Mouse (Mus musculus): ENCODE measurements around the gene Prkn.

DNA sequence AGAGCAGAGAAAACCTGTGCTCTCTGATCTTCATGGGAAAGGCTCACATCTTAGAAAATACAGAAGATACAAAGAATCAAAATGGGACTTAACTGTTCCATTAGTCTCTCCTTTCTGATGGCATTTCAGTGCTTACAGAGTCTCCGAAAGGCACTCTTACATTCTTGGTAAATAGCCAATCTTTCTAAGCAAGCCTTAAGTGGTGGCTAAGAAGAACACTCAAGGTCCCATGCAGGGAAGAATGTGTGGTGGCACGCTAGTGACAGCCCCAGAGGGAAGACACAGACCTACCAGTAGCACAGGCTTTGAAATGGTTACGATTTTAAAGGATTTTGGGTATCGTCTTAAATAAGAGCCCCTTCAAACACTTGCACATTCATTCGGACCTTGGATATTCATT is 816.2 kb downstream of the Prkn start:
- no peak for TF ChIP-seq GATA1 (IDR thresholded peaks at IDR 0.05; ENCODE audit: borderline replicate concordance, low read length)
- TF ChIP-seq FLI1 (IDR thresholded peaks at IDR 0.05; ENCODE audit: low read length): no peak
